Mouse (Mus musculus): ENCODE data around the gene Nfkbid. TPM values are rescaled to one million over a fixed set of nuclear protein-coding genes. Genes with fewer than 3 reads are reported as not detected.

The Nfkbid gene
- total and polyA plus RNA-seq, 3 experiments, result 144 to 197 (median 161) TPM

DNA sequence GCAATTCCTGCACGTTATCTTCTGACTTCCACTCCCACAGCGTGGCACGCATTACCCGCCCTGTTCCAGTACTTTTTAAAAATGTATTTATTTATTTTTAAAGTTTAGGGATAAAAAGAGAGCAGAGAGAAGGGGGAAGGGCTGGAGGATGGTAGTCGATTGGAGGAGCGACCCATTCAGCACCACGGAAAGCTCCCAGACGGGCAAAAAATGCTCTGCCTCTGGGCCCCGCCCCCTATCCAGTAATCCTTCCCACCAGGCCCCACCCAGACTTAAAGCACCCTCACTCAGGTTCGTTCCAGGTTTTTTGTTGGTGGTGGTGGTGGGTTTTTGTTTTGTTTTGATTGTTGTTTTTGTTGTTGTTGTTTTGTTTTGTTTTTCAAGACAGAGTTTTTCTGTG is 12.7 kb downstream of the Nfkbid start:
- Histone ChIP-seq H3K79me2 (replicated peaks; ENCODE audit: control insufficient read depth, extremely low read depth, insufficient read depth, poor library complexity, severe bottlenecking) (no peaks in the 10 kb centered on the region), H3K9me3 (replicated peaks; ENCODE audit: low read length) (no peaks in the 10 kb centered on the region), H3K4me2 (ENCODE audit: insufficient read depth, low read depth, poor library complexity, severe bottlenecking) (no peak overlapping the region), H3K4me1 (ENCODE audit: control insufficient read depth in 1 of 2, insufficient read depth in 2 of 2) (peaks cover 10 to 22% of the 10 kb centered on the region in 2 experiments), H3K36me3 (replicated peaks in 1 of 2; ENCODE audit: control insufficient read depth in 1 of 2, insufficient read depth in 1 of 2, low read length in 1 of 2) (peaks cover 0 to under 1% of the 10 kb centered on the region in 2 experiments), H3K27ac (ENCODE audit: insufficient read depth, low read depth) (no peak overlapping the region), H3K9ac (ENCODE audit: insufficient read depth, low read depth) (no peak overlapping the region), H3K27me3 (replicated peaks) (peaks cover 49% of the 10 kb centered on the region), H3K4me3 (replicated peaks in 1 of 3; ENCODE audit: low read depth in 2 of 3, low read length in 2 of 3, poor library complexity in 1 of 3) (no peak overlapping the region)
- in situ Hi-C loops (cut with MboI; ENCODE audit: low pct_ligation_motif_present, low pct_unique_long_range_greater_than_20kb, low sequenced_read_pairs) (no loop called here), dilution Hi-C loops (cut with MboI; ENCODE audit: extremely low pct_ligation_motif_present, extremely low pct_unique_long_range_greater_than_20kb, low sequenced_read_pairs) (no loop called here)
- no peak for TF ChIP-seq MAFK (IDR thresholded peaks at IDR 0.05; ENCODE audit: insufficient replicate concordance, low read length)
- no peak for TF ChIP-seq KAT2A (IDR thresholded peaks at IDR 0.05; ENCODE audit: insufficient replicate concordance, low read length)
- peak; percentile 83 for TF ChIP-seq ZNF384 (IDR thresholded peaks at IDR 0.05; ENCODE audit: low read depth, low read length)
- TF ChIP-seq PAX5 (IDR thresholded peaks at IDR 0.05; ENCODE audit: low read length), result no peak
- peak; percentile 62; the same call in 1 of the 2 replicates for TF ChIP-seq SIN3A (IDR thresholded peaks at IDR 0.05; ENCODE audit: low read length)
- TF ChIP-seq ELF1 (IDR thresholded peaks at IDR 0.05; ENCODE audit: low read depth, low read length), result no peak
- 0 out of 2 replicates have a peak, but pooled peaks have one; percentile 40 for TF ChIP-seq MXI1 (IDR thresholded peaks at IDR 0.05; ENCODE audit: low read depth, low read length)
- no peak for TF ChIP-seq NELFE (IDR thresholded peaks at IDR 0.05; ENCODE audit: low read depth, low read length)
- no peak for TF ChIP-seq ZKSCAN1 (IDR thresholded peaks at IDR 0.05; ENCODE audit: borderline replicate concordance, low read depth, low read length)
- no peak for DNase-seq (ENCODE audit: extremely low read depth)

DNA sequence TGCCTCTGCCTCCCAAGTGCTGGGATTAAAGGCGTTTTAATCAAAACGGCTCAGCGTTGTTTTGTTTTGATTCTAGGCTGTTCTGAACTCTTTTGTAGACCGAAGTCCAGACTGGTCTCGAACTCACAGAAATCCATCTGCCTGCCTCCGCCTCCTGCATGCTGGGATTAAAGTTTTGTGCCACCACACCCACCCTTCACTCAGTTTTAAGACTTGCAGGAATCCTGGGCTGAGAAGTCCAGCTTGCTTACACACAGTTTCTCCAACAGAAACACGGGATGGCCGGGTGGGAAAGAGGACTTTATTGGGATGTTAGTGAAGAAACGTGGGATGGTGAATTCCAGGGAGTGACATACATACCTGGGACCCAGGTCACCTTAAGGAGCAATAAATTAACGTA is 13.2 kb downstream of the Nfkbid start:
- H3K36me3 ChIP-seq (replicated peaks in 1 of 2; ENCODE audit: control insufficient read depth in 1 of 2, insufficient read depth in 1 of 2, low read length in 1 of 2), result no peaks in the 10 kb centered on the region
- peaks cover 10 to 19% of the 10 kb centered on the region in 2 experiments for H3K4me1 ChIP-seq (ENCODE audit: control insufficient read depth in 1 of 2, insufficient read depth in 2 of 2)
- no peak overlapping the region for H3K27ac ChIP-seq (ENCODE audit: insufficient read depth, low read depth)
- TF ChIP-seq ZMIZ1 (IDR thresholded peaks at IDR 0.05; ENCODE audit: low read depth, low read length), result no peak
- TF ChIP-seq E2F4 (IDR thresholded peaks at IDR 0.05; ENCODE audit: insufficient replicate concordance, low read depth, low read length), result no peak
- no peak for TF ChIP-seq TCF12 (IDR thresholded peaks at IDR 0.05; ENCODE audit: low read depth, low read length)
- TF ChIP-seq TBP (conservative IDR thresholded peaks at IDR 0.05; ENCODE audit: low read depth, low read length), result no peak
- no peak for TF ChIP-seq PAX5 (IDR thresholded peaks at IDR 0.05; ENCODE audit: low read length)
- TF ChIP-seq IRF4 (IDR thresholded peaks at IDR 0.05; ENCODE audit: low read depth, low read length), result no peak
- TF ChIP-seq RAD21 (IDR thresholded peaks at IDR 0.05; ENCODE audit: low read depth, low read length), result no peak
- TF ChIP-seq CHD1 (IDR thresholded peaks at IDR 0.05; ENCODE audit: low read depth, low read length), result no peak
- TF ChIP-seq JUN (IDR thresholded peaks at IDR 0.05; ENCODE audit: insufficient read depth, low read depth, low read length), result no peak
- no peak for TF ChIP-seq USF2 (conservative IDR thresholded peaks at IDR 0.05; ENCODE audit: low read depth, low read length)
- TF ChIP-seq POLR2A (IDR thresholded peaks at IDR 0.05; ENCODE audit: low read depth, low read length), result no peak
- no peaks in the 10 kb centered on the region for H3K9me3 ChIP-seq (replicated peaks; ENCODE audit: low read length)
- H3K4me3 ChIP-seq (replicated peaks in 1 of 3; ENCODE audit: low read depth in 2 of 3, low read length in 2 of 3, poor library complexity in 1 of 3), result no peak overlapping the region
- DNase-seq (ENCODE audit: extremely low read depth), result no peak
- no peak overlapping the region for H3K9ac ChIP-seq (ENCODE audit: insufficient read depth, low read depth)
- H3K4me2 ChIP-seq (ENCODE audit: insufficient read depth, low read depth, poor library complexity, severe bottlenecking), result no peak overlapping the region
- H3K79me2 ChIP-seq (replicated peaks; ENCODE audit: control insufficient read depth, extremely low read depth, insufficient read depth, poor library complexity, severe bottlenecking), result no peaks in the 10 kb centered on the region
- in situ Hi-C loops (cut with MboI; ENCODE audit: low pct_ligation_motif_present, low pct_unique_long_range_greater_than_20kb, low sequenced_read_pairs), result loop anchor here (5.0 kb wide), 2 partner anchors 38 to 72 kb away; partner anchors contain the start of gene Lrfn3
- dilution Hi-C loops (cut with MboI; ENCODE audit: extremely low pct_ligation_motif_present, extremely low pct_unique_long_range_greater_than_20kb, low sequenced_read_pairs), result no loop called here
- peaks cover 52% of the 10 kb centered on the region for H3K27me3 ChIP-seq (replicated peaks)
